Mouse (Mus musculus): ENCODE data around the gene Cdh5.

GRCm38 (mm10) chr8:104184905-104185304 lies 83.5 kb downstream of the Cdh5 start:
- TF ChIP-seq POLR2A (IDR thresholded peaks at IDR 0.05; ENCODE audit: borderline replicate concordance, extremely low read depth, insufficient read depth, insufficient read length, poor library complexity, severe bottlenecking) (no peak), CTCF (IDR thresholded peaks at IDR 0.05; ENCODE audit: borderline replicate concordance, extremely low read depth, insufficient read depth, insufficient read length) (no peak)

Measured in brain, embryonic 14.5 days (tissue).